Mouse (Mus musculus) kidney, adult 2 months (tissue): ENCODE measurements around the gene Lbhd1.
"Not testable (repeated sequence)": the region's sequence is repeated elsewhere in the genome, so short reads cannot be mapped to it uniquely, and the experiment has no call there.

Source experiments
- CTCF ChIP-seq: fragments of 200-500 bp; conservative IDR thresholded peaks from 2 replicates; pipeline ENCODE4 v1.5.1; 2011; ENCODE audit warnings: low read depth, mild to moderate bottlenecking, control low read depth, low read length, moderate library complexity, mixed read lengths; ENCODE audit not compliant: insufficient read depth, insufficient read length
- POLR2A ChIP-seq: fragments of 200-500 bp; IDR thresholded peaks from one replicate; pipeline ENCODE4 v1.6.1; 2011; ENCODE audit warnings: low read depth, low read length, control low read depth

DNA sequence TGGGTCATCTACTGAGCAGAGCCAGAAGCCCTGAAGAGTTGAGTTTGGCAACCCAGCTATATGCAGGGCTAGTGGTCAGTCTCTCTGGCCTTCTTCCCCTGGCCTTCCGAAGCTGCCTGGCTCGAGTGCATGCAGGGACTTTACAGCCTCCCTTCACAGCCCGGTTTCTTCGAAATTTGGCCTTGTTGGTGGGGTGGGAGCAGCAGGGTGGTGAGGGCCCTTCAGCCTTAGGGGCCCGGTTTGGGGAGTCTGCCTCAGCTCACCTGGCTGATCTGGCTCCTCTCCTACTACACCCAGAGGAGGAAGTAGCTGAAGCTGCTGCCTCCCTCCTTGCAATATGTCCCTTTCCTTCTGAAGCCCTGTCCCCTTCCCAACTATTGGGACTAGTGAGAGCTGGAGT lies 12.7 kb downstream of the Lbhd1 start:
- not testable (repeated sequence) for TF ChIP-seq POLR2A, CTCF
